Mouse (Mus musculus): ENCODE data around the gene Pdzd4. TPM values are rescaled to one million over a fixed set of nuclear protein-coding genes. Genes with fewer than 3 reads are reported as not detected.
A peak's percentile ranks its signal among the peaks of the same experiment; 100 is the strongest.

Pdzd4 gene
- polyA plus RNA-seq, 1 experiment = 4.7 TPM

- WGBS = 75% methylated on average over 9 of the region's 9 CpGs
- Histone ChIP-seq H3K4me3 (replicated peaks; ENCODE audit: control insufficient read depth, low read depth, low read length) (no peak overlapping the region), H3K27ac (ENCODE audit: control insufficient read depth, insufficient read depth, low read depth, low read length, poor library complexity) (no peak overlapping the region), H3K4me1 (ENCODE audit: control insufficient read depth, insufficient read depth, low read length) (no peaks in the 10 kb centered on the region)
- TF ChIP-seq POLR2A (IDR thresholded peaks at IDR 0.05; ENCODE audit: borderline replicate concordance, control insufficient read depth, low read depth, low read length) (no peak), CTCF (IDR thresholded peaks at IDR 0.05; ENCODE audit: control insufficient read depth, insufficient read depth, low read length) (no peak)
Measured at GRCm38 (mm10) chrX:73854326-73855086, 29.7 kb upstream of the Pdzd4 start.

DNA sequence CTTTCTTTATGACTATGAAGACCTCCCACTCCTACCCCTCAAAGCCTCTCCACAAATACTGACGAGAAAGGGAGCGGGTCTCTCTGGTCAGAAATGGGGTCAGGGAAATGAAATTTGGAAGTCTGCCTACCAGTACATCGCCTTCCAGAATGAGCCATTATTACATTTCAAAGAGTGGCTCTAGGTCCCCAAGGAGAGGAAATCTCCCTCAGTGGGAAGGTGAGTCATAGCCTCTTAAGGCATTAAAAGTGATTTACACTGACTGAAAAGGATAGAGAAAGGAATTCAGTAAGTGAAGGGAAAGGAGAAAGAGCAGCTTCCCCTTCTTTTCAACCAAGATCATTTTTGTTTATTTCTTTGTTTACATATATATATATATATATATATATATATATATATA, 11.9 kb upstream of the Pdzd4 start:
- no peaks in the 10 kb centered on the region for H3K4me1 ChIP-seq (ENCODE audit: control insufficient read depth, insufficient read depth, low read length)
- H3K27ac ChIP-seq (ENCODE audit: control insufficient read depth, insufficient read depth, low read depth, low read length, poor library complexity) = no peak overlapping the region
- WGBS = 86% methylated on average over 3 of the region's 3 CpGs

DNA sequence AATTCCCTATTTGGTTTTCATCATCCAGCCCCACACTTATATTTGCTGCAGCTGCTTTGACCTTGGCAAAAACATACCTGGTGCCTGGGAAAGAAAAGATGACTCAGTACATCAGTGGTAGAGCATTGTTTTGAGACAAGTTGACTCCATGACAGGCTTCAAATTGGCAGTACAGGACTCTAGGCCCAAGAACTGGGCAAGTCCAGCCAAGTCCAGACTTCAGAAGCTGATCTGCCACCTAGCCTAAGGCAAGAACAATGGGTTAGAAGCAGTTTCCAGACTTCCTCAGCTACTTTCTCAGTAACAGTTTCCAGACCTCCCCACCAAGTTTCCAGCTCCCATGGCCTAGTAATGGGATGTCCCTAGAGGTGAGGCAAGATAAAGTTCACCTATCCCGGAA, 11.0 kb upstream of the Pdzd4 start:
- Histone ChIP-seq H3K4me3 (replicated peaks; ENCODE audit: control insufficient read depth, low read depth, low read length) (no peak overlapping the region), H3K27ac (ENCODE audit: control insufficient read depth, insufficient read depth, low read depth, low read length, poor library complexity) (no peak overlapping the region), H3K4me1 (ENCODE audit: control insufficient read depth, insufficient read depth, low read length) (no peaks in the 10 kb centered on the region)
- TF ChIP-seq CTCF (IDR thresholded peaks at IDR 0.05; ENCODE audit: control insufficient read depth, insufficient read depth, low read length) = no peak
- no peak for TF ChIP-seq POLR2A (IDR thresholded peaks at IDR 0.05; ENCODE audit: borderline replicate concordance, control insufficient read depth, low read depth, low read length)
- WGBS = 89% methylated on average over 1 of the region's 1 CpGs

More for the DNA sequence above, 11.9 kb upstream of the Pdzd4 start:
- no peak overlapping the region for H3K4me3 ChIP-seq (replicated peaks; ENCODE audit: control insufficient read depth, low read depth, low read length)
- TF ChIP-seq CTCF (IDR thresholded peaks at IDR 0.05; ENCODE audit: control insufficient read depth, insufficient read depth, low read length) (no peak), POLR2A (IDR thresholded peaks at IDR 0.05; ENCODE audit: borderline replicate concordance, control insufficient read depth, low read depth, low read length) (no peak)

- TF ChIP-seq CTCF (IDR thresholded peaks at IDR 0.05; ENCODE audit: control insufficient read depth, insufficient read depth, low read length) = no peak
- TF ChIP-seq POLR2A (IDR thresholded peaks at IDR 0.05; ENCODE audit: borderline replicate concordance, control insufficient read depth, low read depth, low read length) = no peak
- 49% methylated on average over 17 of the region's 17 CpGs for WGBS
- no peaks in the 10 kb centered on the region for H3K4me1 ChIP-seq (ENCODE audit: control insufficient read depth, insufficient read depth, low read length)
- H3K4me3 ChIP-seq (replicated peaks; ENCODE audit: control insufficient read depth, low read depth, low read length) = peak overlapping the region; percentile 27
- no peak overlapping the region for H3K27ac ChIP-seq (ENCODE audit: control insufficient read depth, insufficient read depth, low read depth, low read length, poor library complexity)
Measured at GRCm38 (mm10) chrX:73823747-73824146, 1.0 kb downstream of the Pdzd4 start.

DNA sequence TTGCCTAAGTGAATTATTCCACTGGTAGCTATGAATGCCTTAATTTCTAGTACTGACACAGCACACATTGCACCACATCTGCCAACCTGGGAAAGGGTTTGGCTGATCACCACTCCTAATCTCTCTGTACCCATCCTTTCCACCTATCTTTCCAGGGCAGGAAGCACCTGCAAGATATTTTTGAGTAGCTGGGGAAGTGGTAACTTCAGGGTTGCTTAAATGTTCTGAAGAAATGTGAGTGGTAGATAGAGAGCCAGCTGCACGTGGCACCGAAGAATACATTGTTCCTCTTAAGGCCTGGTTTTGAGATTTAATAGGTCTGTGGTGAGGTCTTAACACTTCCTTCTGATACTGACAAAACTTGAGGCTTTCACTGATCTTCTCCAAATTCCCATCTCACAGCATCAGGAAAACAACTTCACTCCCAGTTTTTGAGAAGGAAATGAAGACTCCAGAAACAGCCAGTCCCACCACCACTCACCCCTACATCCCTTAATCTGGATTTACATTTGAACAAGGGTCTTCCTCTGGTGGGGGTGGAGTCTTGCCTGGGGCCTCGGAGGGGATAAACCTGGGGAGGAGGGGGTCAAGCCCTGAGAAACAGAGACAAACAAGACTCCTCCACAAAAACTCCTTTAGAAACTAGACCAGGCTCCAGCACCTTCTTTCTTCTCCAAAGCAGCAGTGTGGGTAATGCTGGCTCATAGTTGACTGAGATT, 8.0 kb downstream of the Pdzd4 start:
- Histone ChIP-seq H3K4me3 (replicated peaks; ENCODE audit: control insufficient read depth, low read depth, low read length) (no peak overlapping the region), H3K27ac (ENCODE audit: control insufficient read depth, insufficient read depth, low read depth, low read length, poor library complexity) (no peak overlapping the region), H3K4me1 (ENCODE audit: control insufficient read depth, insufficient read depth, low read length) (no peaks in the 10 kb centered on the region; the same call in 1 of the 2 replicates)
- TF ChIP-seq CTCF (IDR thresholded peaks at IDR 0.05; ENCODE audit: control insufficient read depth, insufficient read depth, low read length) = no peak
- TF ChIP-seq POLR2A (IDR thresholded peaks at IDR 0.05; ENCODE audit: borderline replicate concordance, control insufficient read depth, low read depth, low read length) = no peak
- WGBS = 19% methylated on average over 3 of the region's 3 CpGs

DNA sequence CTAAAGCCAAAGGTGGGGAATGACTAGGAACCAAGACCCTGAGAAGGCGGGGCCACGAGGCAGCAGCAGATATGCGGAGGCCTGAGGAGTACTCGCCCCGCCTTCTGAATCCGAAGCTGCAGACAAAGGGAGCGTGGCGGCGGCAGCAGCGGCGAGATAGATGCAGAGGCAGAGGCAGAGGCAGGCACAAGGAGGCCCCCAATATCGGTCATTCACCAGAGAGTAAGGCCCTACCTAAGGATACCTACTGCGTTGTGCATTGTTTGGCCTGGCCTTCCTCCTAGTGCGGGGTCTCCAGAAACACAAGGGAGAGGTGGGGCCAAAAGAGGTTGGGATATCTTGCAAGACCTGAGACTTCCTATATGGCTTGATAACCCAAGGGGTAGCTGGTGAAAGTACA, 9.7 kb downstream of the Pdzd4 start:
- Histone ChIP-seq H3K4me1 (ENCODE audit: control insufficient read depth, insufficient read depth, low read length) (no peaks in the 10 kb centered on the region; the same call in 1 of the 2 replicates), H3K4me3 (replicated peaks; ENCODE audit: control insufficient read depth, low read depth, low read length) (no peak overlapping the region), H3K27ac (ENCODE audit: control insufficient read depth, insufficient read depth, low read depth, low read length, poor library complexity) (no peak overlapping the region; the same call in 1 of the 2 replicates)
- TF ChIP-seq CTCF (IDR thresholded peaks at IDR 0.05; ENCODE audit: control insufficient read depth, insufficient read depth, low read length) = no peak
- TF ChIP-seq POLR2A (IDR thresholded peaks at IDR 0.05; ENCODE audit: borderline replicate concordance, control insufficient read depth, low read depth, low read length) = no peak
- 66% methylated on average over 14 of the region's 14 CpGs for WGBS

GRCm38 (mm10) chrX:73805814-73806213, 19.0 kb downstream of the Pdzd4 start:
- no peaks in the 10 kb centered on the region for H3K4me1 ChIP-seq (ENCODE audit: control insufficient read depth, insufficient read depth, low read length)
- no peak overlapping the region for H3K4me3 ChIP-seq (replicated peaks; ENCODE audit: control insufficient read depth, low read depth, low read length)
- TF ChIP-seq POLR2A (IDR thresholded peaks at IDR 0.05; ENCODE audit: borderline replicate concordance, control insufficient read depth, low read depth, low read length) = no peak
- no peak for TF ChIP-seq CTCF (IDR thresholded peaks at IDR 0.05; ENCODE audit: control insufficient read depth, insufficient read depth, low read length)
- WGBS = 70% methylated on average over 1 of the region's 1 CpGs
- H3K27ac ChIP-seq (ENCODE audit: control insufficient read depth, insufficient read depth, low read depth, low read length, poor library complexity) = no peak overlapping the region

DNA sequence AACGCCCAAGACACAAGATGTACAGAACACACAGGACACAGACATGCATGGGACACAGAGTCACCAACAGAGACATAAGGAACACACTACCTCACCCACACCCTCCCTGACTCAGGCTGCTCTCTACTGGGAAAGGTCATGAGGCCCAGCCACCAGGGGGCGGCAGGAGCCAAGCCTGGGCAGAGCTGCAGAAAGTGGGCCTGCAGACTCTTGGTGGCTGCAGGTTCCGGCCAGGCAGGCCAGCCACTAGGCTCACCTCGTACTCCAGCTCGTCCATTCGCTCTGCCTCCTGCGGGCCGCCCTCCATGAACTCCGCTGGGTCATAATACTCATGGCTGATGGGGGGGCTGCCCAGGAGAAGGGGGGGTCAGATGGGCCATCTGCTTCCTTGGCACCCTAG, 26.3 kb downstream of the Pdzd4 start:
- Histone ChIP-seq H3K27ac (ENCODE audit: control insufficient read depth, insufficient read depth, low read depth, low read length, poor library complexity) (no peak overlapping the region), H3K4me1 (ENCODE audit: control insufficient read depth, insufficient read depth, low read length) (no peaks in the 10 kb centered on the region), H3K4me3 (replicated peaks; ENCODE audit: control insufficient read depth, low read depth, low read length) (no peak overlapping the region)
- WGBS = 22% methylated on average over 9 of the region's 9 CpGs
- no peak for TF ChIP-seq POLR2A (IDR thresholded peaks at IDR 0.05; ENCODE audit: borderline replicate concordance, control insufficient read depth, low read depth, low read length)
- peak; percentile 85 for TF ChIP-seq CTCF (IDR thresholded peaks at IDR 0.05; ENCODE audit: control insufficient read depth, insufficient read depth, low read length)

Measured in bone marrow, adult 2 months (tissue).